Mouse (Mus musculus) heart, embryonic 13.5 days (tissue): ENCODE measurements around the gene Hesx1. TPM values are rescaled to one million over a fixed set of nuclear protein-coding genes. Genes with fewer than 3 reads are reported as not detected.

ENCODE experiments used
- ATAC-seq: fragments of 200-750 bp; cut with Nextera tagmentation; 2 replicates; pipeline ENCODE4 v1.8.0; 2017; ENCODE audit warnings: moderate TSS enrichment; ENCODE audit not compliant: insufficient number of reproducible peaks, low FRiP score, low TSS enrichment; ENCODE audit errors: extremely low read depth
- H3K27ac ChIP-seq: fragments of 300-500 bp; sonication (generic); replicated peaks from 2 replicates; pipeline ENCODE4 v1.5.1; 2015; ENCODE audit warnings: moderate library complexity, mild to moderate bottlenecking, inconsistent platforms
- H3K27me3 ChIP-seq: fragments of 300-500 bp; sonication (generic); replicated peaks from 2 replicates; pipeline ENCODE4 v1.6.1; 2015; ENCODE audit warnings: mild to moderate bottlenecking, inconsistent platforms
- H3K36me3 ChIP-seq: fragments of 300-500 bp; sonication (generic); 2 replicates; pipeline ENCODE4 v1.6.1; 2015; ENCODE audit warnings: mild to moderate bottlenecking, inconsistent platforms
- H3K4me1 ChIP-seq: fragments of 300-500 bp; sonication (generic); 2 replicates; pipeline ENCODE4 v1.6.1; 2015; ENCODE audit warnings: inconsistent platforms
- H3K4me2 ChIP-seq: fragments of 300-500 bp; sonication (generic); 2 replicates; pipeline ENCODE4 v1.6.1; 2015; ENCODE audit warnings: inconsistent platforms, mild to moderate bottlenecking, moderate library complexity
- H3K4me3 ChIP-seq: fragments of 300-500 bp; sonication (generic); 2 replicates; pipeline ENCODE4 v1.5.1; 2015; ENCODE audit warnings: moderate library complexity, mild to moderate bottlenecking, inconsistent platforms
- H3K9ac ChIP-seq: fragments of 300-500 bp; sonication (generic); 2 replicates; pipeline ENCODE4 v1.6.1; 2015; ENCODE audit warnings: inconsistent platforms, mild to moderate bottlenecking, moderate library complexity
- H3K9me3 ChIP-seq: fragments of 300-500 bp; sonication (generic); 2 replicates; pipeline ENCODE4 v1.6.1; 2016; ENCODE audit warnings: inconsistent platforms
- WGBS: fragments of 180-500 bp; shearing (Covaris S2); methylation state at CpG from one replicate; pipeline ENCODE4 v1.1.7; 2015; ENCODE audit warnings: mixed read lengths; 5-methylcytosine and 5-hydroxymethylcytosine counted together
- polyA plus RNA-seq: library from polyadenylated mRNA; unstranded; fragments of >200 nt; fragmentation: Nextera tagmentation; extraction: Ambion mirVana; gene quantifications from 2 replicates; pipeline ENCODE4 v1.2.1, GENCODE M21; 2015

The Hesx1 gene
- polyA plus RNA-seq, 1 experiment from 2014 or later: 0.20 TPM

GRCm38 (mm10) chr14:27013658-27014057 is 19.4 kb downstream of the Hesx1 start:
- Histone ChIP-seq H3K36me3 (no peaks in the 10 kb centered on the region), H3K9me3 (no peaks in the 10 kb centered on the region), H3K9ac (no peak overlapping the region), H3K27ac (no peak overlapping the region), H3K4me2 (no peak overlapping the region), H3K4me1 (no peaks in the 10 kb centered on the region), H3K4me3 (no peak overlapping the region), H3K27me3 (no peaks in the 10 kb centered on the region)
- WGBS: 46% methylated on average over 4 of the region's 4 CpGs
- no peak for ATAC-seq

DNA sequence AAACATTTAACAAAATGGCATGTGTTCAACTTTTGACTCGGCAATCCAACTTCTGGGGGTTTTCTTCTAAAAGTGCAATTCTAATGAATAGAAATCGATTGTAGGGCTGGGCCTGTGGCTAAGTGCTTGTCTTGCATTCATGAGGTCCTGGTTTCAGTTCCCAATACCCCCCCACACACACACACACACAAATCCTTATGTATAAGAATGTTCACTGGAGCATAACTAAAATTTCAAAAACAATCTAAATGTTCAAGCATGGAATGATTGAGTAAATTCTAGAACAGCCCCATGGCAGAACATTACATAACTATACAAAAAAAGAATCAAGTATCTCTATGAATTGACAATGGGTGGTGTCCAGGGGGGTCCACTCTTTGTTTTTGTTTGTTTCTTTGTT is 23.7 kb downstream of the Hesx1 start:
- no peak for ATAC-seq
- no peaks in the 10 kb centered on the region for H3K4me1 ChIP-seq

DNA sequence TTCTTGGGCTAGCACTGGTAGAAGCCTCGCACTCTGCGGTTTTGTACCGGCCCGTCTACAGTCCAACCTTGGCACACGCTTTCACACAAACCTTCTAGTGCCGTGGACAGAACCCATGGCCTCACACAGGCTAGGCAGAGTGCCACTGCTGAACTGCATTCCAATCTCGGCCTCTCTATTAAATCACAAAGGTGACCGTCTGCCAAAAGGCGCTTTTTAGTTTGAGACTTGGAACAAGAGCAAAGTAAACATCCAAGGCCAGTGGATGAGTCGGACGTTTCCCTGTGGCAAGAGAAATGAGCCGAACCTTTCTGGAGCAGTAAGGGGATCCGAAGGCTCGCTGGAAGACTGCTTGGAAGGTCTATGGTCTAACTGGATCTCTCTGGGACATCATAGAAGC is 25.6 kb downstream of the Hesx1 start:
- no peak overlapping the region for H3K9ac ChIP-seq
- no peaks in the 10 kb centered on the region for H3K27me3 ChIP-seq
- WGBS: 84% methylated on average over 14 of the region's 14 CpGs
- no peaks in the 10 kb centered on the region for H3K4me1 ChIP-seq
- no peak for ATAC-seq
- H3K27ac ChIP-seq: no peak overlapping the region
- no peak overlapping the region for H3K4me3 ChIP-seq
- H3K36me3 ChIP-seq: no peaks in the 10 kb centered on the region
- no peaks in the 10 kb centered on the region for H3K9me3 ChIP-seq
- no peak overlapping the region for H3K4me2 ChIP-seq

More for the DNA sequence above, 23.7 kb downstream of the Hesx1 start:
- 82% methylated on average over 2 of the region's 2 CpGs for WGBS
- H3K36me3 ChIP-seq: no peaks in the 10 kb centered on the region
- H3K4me2 ChIP-seq: no peak overlapping the region
- H3K27ac ChIP-seq: no peak overlapping the region
- no peaks in the 10 kb centered on the region for H3K9me3 ChIP-seq
- no peak overlapping the region for H3K4me3 ChIP-seq
- H3K27me3 ChIP-seq: no peaks in the 10 kb centered on the region
- H3K9ac ChIP-seq: no peak overlapping the region

DNA sequence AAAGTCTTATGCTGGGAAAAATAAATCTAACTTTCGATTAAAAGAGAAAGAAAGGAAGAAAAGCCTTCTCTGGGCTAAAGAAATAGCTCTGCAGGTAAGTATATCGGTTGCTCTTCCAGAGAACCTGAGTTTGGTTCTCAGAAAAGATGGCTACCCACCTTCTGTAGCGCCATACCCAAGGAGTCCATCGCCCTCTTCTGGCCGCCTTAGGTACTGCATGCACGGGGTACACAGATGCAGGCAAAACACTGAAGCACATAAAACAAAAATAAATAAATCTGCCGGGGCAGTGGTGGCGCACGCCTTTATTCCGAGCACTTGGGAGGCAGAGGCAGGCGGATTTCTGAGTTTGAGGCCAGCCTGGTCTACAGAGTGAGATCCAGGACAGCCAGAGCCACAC is 28.7 kb downstream of the Hesx1 start:
- H3K27ac ChIP-seq: no peak overlapping the region
- no peak overlapping the region for H3K4me3 ChIP-seq
- peaks cover 4% of the 10 kb centered on the region for H3K4me1 ChIP-seq
- H3K36me3 ChIP-seq: no peaks in the 10 kb centered on the region
- WGBS: 42% methylated on average over 11 of the region's 11 CpGs
- ATAC-seq: no peak
- H3K27me3 ChIP-seq: no peaks in the 10 kb centered on the region
- no peak overlapping the region for H3K9ac ChIP-seq
- no peaks in the 10 kb centered on the region for H3K9me3 ChIP-seq
- no peak overlapping the region for H3K4me2 ChIP-seq

- H3K4me1 ChIP-seq: peaks cover 8% of the 10 kb centered on the region
- H3K4me3 ChIP-seq: no peak overlapping the region
- 54% methylated on average over 4 of the region's 4 CpGs for WGBS
Measured at GRCm38 (mm10) chr14:27024664-27025063, 30.4 kb downstream of the Hesx1 start.

GRCm38 (mm10) chr14:27029771-27030173 is 35.6 kb downstream of the Hesx1 start:
- no peak for ATAC-seq
- peak overlapping the region; percentile 55 for H3K4me2 ChIP-seq
- H3K27me3 ChIP-seq: no peaks in the 10 kb centered on the region
- H3K9me3 ChIP-seq: no peaks in the 10 kb centered on the region
- no peak overlapping the region for H3K27ac ChIP-seq
- H3K4me3 ChIP-seq: no peak overlapping the region
- no peaks in the 10 kb centered on the region for H3K36me3 ChIP-seq
- H3K9ac ChIP-seq: no peak overlapping the region
- 2% methylated on average over 15 of the region's 15 CpGs for WGBS
- H3K4me1 ChIP-seq: peaks cover 8% of the 10 kb centered on the region

More at GRCm38 (mm10) chr14:27024664-27025063, 30.4 kb downstream of the Hesx1 start:
- no peak for ATAC-seq
- no peaks in the 10 kb centered on the region for H3K9me3 ChIP-seq
- H3K27me3 ChIP-seq: no peaks in the 10 kb centered on the region
- H3K27ac ChIP-seq: no peak overlapping the region
- no peaks in the 10 kb centered on the region for H3K36me3 ChIP-seq
- H3K4me2 ChIP-seq: no peak overlapping the region
- H3K9ac ChIP-seq: no peak overlapping the region

DNA sequence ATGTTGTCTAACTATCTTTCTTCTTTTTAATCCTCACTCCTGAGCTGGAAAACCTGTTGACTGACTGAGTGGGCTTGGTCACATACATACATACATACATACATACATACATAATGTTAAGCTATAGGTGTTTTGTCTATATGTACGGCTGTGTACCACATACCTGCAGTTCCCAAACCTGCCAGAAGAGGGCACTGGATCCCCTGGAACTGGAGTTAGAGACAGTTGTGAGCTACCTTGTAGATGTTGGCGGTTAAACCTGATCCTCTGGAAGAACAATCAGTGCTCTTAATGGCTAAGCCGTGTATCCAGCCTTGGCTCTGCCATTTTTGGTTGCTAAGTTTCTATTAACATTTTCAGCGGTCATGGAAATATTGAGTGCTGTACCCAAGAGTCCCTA is 36.9 kb downstream of the Hesx1 start:
- ATAC-seq: no peak
- 26% methylated on average over 4 of the region's 4 CpGs for WGBS
- Histone ChIP-seq H3K27me3 (no peaks in the 10 kb centered on the region), H3K9ac (no peak overlapping the region), H3K36me3 (no peaks in the 10 kb centered on the region), H3K4me1 (peaks cover 8% of the 10 kb centered on the region), H3K27ac (no peak overlapping the region), H3K9me3 (no peaks in the 10 kb centered on the region), H3K4me3 (no peak overlapping the region), H3K4me2 (no peak overlapping the region)

DNA sequence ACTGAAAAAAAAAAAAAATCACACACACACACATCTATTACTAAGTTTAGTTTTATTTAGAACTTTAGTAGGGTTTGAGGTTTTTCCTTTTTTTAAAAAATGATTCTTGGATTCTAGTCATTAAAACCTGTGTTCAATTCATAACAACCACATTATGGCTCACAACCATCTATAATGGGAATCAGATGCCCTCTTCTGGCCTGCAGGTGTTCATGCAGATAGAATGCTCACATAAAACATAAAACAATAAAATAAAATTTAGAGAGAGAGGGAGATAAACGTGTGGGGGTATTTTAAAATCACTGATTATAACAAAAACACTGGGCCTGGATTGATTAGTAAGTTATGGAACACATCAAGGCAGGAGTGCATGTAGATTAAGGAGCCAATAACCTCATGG is 43.3 kb downstream of the Hesx1 start:
- no peak for ATAC-seq
- Histone ChIP-seq H3K4me3 (no peak overlapping the region), H3K4me1 (peaks cover 12% of the 10 kb centered on the region), H3K9ac (no peak overlapping the region), H3K4me2 (no peak overlapping the region), H3K9me3 (no peaks in the 10 kb centered on the region), H3K36me3 (no peaks in the 10 kb centered on the region), H3K27me3 (0 out of 2 replicates have a peak, but pooled peaks cover 5% of the 10 kb centered on the region), H3K27ac (no peak overlapping the region)
- 70% methylated on average over 1 of the region's 1 CpGs for WGBS

DNA sequence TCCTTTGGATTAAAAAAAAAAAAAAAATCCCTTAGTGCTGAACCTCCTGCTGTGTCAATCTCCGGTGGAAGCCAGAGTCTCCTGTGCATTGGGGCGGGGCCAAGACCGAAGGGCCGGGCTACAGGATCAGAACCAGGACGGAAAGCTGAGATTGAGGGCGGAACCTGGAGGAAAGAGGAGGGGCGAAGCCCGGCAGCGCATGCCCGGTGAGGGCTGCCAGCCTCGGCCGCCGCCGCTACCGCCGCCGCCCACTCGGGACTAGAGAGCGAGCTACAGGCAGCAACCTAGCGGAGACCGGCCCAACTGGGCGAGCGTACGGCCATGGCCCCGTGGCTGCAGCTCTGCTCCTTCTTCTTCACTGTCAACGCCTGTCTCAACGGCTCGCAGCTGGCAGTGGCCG is 44.6 kb downstream of the Hesx1 start, which contains the start of gene Il17rd:
Gene Il17rd, plus strand, starts transcription at position 159 of the 400 bp plus-strand sequence.
- H3K4me2 ChIP-seq: peak within 1 kb of the TSS; percentile 91
- peaks cover 25% of the 10 kb centered on the region for H3K4me1 ChIP-seq
- H3K36me3 ChIP-seq: no peaks in the 10 kb centered on the region
- 0 out of 2 replicates have a peak, but pooled peaks cover 5% of the 10 kb centered on the region for H3K27me3 ChIP-seq
- ATAC-seq: peak; percentile 75
- H3K9me3 ChIP-seq: no peaks in the 10 kb centered on the region
- peak within 1 kb of the TSS; percentile 63 for H3K27ac ChIP-seq
- H3K4me3 ChIP-seq: peak within 1 kb of the TSS; percentile 96
- under 1% methylated on average over 29 of the region's 29 CpGs for WGBS
- peak within 1 kb of the TSS; percentile 91 for H3K9ac ChIP-seq

DNA sequence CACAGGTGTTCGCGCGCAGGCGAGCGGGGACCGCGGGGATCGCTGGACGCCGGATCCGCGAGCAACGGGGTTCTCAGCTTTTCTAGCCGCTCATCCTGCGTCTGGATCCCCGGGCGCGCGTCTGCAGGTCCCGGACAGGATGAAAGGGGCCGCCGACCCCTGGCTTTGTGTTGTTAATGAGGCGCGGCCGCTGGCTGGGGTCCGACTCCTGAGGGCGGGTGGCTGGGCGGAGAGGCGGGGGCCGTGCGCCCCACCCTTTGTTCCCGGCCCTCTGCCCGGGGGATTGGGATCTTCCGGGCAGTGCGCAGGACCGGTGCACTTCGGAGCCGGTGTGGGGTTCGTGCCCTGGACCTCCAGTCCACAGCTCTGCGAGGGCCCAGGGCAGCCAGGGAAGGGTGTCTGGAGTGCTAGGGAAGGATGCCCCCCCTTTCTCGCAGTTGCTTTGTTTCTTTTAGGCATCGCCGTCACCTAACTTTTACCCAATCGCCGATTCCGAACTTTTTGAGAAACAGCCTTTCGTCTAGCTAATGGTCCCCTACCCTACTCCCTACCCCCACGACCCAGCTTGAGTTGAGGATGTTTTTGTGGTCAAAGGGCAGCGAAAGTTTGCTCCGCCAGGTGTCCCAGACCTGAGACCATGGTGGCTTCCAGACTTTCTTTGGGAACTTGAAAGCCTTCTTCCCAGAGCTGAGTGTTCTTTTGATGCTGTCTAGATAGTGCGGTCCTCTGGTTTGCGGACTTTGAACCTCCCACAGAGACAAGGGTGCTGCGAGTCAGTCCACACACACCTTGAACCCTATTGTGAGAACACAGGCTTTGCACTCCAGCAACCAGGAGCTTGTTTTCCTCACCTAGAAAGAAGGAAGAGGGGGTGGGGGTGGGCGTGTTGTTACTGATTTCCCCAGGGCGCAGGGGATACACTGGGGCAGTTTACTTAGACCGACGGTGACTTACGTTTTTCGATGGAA is 45.3 kb downstream of the Hesx1 start:
- Histone ChIP-seq H3K4me1 (peaks cover 32% of the 10 kb centered on the region), H3K27me3 (0 out of 2 replicates have a peak, but pooled peaks cover 5% of the 10 kb centered on the region), H3K9ac (peak overlapping the region; percentile 91), H3K27ac (peak overlapping the region; percentile 63; the same call in 1 of the 2 replicates), H3K36me3 (no peaks in the 10 kb centered on the region), H3K9me3 (no peaks in the 10 kb centered on the region), H3K4me2 (peak overlapping the region; percentile 91), H3K4me3 (peak overlapping the region; percentile 96)
- peak; percentile 33; the same call in 1 of the 2 replicates for ATAC-seq
- WGBS: under 1% methylated on average over 59 of the region's 59 CpGs

- Histone ChIP-seq H3K4me3 (peak overlapping the region; percentile 96), H3K27me3 (0 out of 2 replicates have a peak, but pooled peaks cover 5% of the 10 kb centered on the region), H3K9ac (peak overlapping the region; percentile 91; the same call in 1 of the 2 replicates), H3K4me1 (peaks cover 41% of the 10 kb centered on the region), H3K27ac (no peak overlapping the region), H3K4me2 (peak overlapping the region; percentile 91), H3K36me3 (no peaks in the 10 kb centered on the region), H3K9me3 (no peaks in the 10 kb centered on the region)
- WGBS: 14% methylated on average over 12 of the region's 12 CpGs
- no peak for ATAC-seq
Measured at GRCm38 (mm10) chr14:27040451-27040850, 46.2 kb downstream of the Hesx1 start.
